Mouse (Mus musculus) spleen, adult 2 months (tissue): ENCODE results near the gene Rps18. TPM values are rescaled to one million over a fixed set of nuclear protein-coding genes. Genes with fewer than 3 reads are reported as not detected.

Source experiments
- DNase-seq, 2 experiments: peaks; one replicate each; pipeline versions ENCODE4 v3.0.0 to v3.0.0-alpha.2; 2012 to 2021; ENCODE audit warnings: low spot score in 2 of 2, low read depth in 1 of 2
- H3K27ac ChIP-seq: fragments of 200-500 bp; 2 replicates; pipeline ENCODE4 v1.5.1; 2012; ENCODE audit warnings: low read length, inconsistent platforms; ENCODE audit not compliant: insufficient read depth
- H3K27me3 ChIP-seq: fragments of 200-500 bp; 2 replicates; pipeline ENCODE4 v1.6.1; 2012; ENCODE audit warnings: mild to moderate bottlenecking, moderate library complexity, low read length, inconsistent platforms; ENCODE audit not compliant: control insufficient read depth, insufficient read depth
- H3K36me3 ChIP-seq: fragments of 200-500 bp; 2 replicates; pipeline ENCODE4 v1.6.1; 2012; ENCODE audit warnings: mild to moderate bottlenecking, low read length, inconsistent platforms; ENCODE audit not compliant: control insufficient read depth, insufficient read depth
- H3K4me1 ChIP-seq: fragments of 200-500 bp; 2 replicates; pipeline ENCODE4 v1.6.1; 2011; ENCODE audit warnings: inconsistent platforms; ENCODE audit not compliant: control insufficient read depth, insufficient read depth, insufficient read length
- H3K4me3 ChIP-seq: fragments of 200-500 bp; 2 replicates; pipeline ENCODE4 v1.5.1; 2011; ENCODE audit warnings: mild to moderate bottlenecking, inconsistent platforms; ENCODE audit not compliant: insufficient read depth, insufficient read length; ENCODE audit errors: extremely low read depth
- CTCF ChIP-seq: fragments of 200-500 bp; IDR thresholded peaks from 2 replicates; pipeline ENCODE4 v1.5.1; 2011; ENCODE audit warnings: mild to moderate bottlenecking, inconsistent platforms; ENCODE audit not compliant: insufficient read depth, insufficient read length, insufficient replicate concordance; ENCODE audit errors: extremely low read depth
- POLR2A ChIP-seq: fragments of 200-500 bp; IDR thresholded peaks from 2 replicates; pipeline ENCODE4 v1.6.1; 2011; ENCODE audit warnings: low read depth, low read length, inconsistent platforms
- WGBS: fragments of 180-500 bp; shearing (Covaris S2); methylation state at CpG from one replicate; pipeline ENCODE4 v1.1.7; 2018; 5-methylcytosine and 5-hydroxymethylcytosine counted together
- polyA plus RNA-seq: library from polyadenylated mRNA; depleted of rRNA; stranded (reverse); fragments of >200 nt; gene quantifications from 2 replicates; pipeline ENCODE4 v1.2.3, GENCODE M21; 2012

Rps18 gene
- polyA plus RNA-seq, 1 experiment: 476 TPM

- H3K36me3 ChIP-seq: peaks cover 18% of the 10 kb centered on the region
- H3K4me3 ChIP-seq: peak within 1 kb of the TSS; percentile 73
- WGBS: 1% methylated on average over 45 of the region's 45 CpGs
- peak; percentile 47 to 77 for DNase-seq
- peaks cover 21% of the 10 kb centered on the region for H3K4me1 ChIP-seq
- peak; percentile 88 for TF ChIP-seq POLR2A
- no peak for TF ChIP-seq CTCF
- peak within 1 kb of the TSS; percentile 91 for H3K27ac ChIP-seq
- no peaks in the 10 kb centered on the region for H3K27me3 ChIP-seq
Observed at GRCm38 (mm10) chr17:33951021-33951946, 4.5 kb downstream of the Rps18 start, which contains the start of gene B3galt4. B3galt4 (minus strand) TSS chr17:33951488.

GRCm38 (mm10) chr17:33950131-33950625, 5.6 kb downstream of the Rps18 start:
- Histone ChIP-seq H3K27me3 (no peaks in the 10 kb centered on the region), H3K4me3 (peak overlapping the region; percentile 73; the same call in 1 of the 2 replicates), H3K27ac (peak overlapping the region; percentile 91; the same call in 1 of the 2 replicates), H3K36me3 (peaks cover 18% of the 10 kb centered on the region), H3K4me1 (peaks cover 21% of the 10 kb centered on the region)
- 83% methylated on average over 10 of the region's 10 CpGs for WGBS
- no peak for TF ChIP-seq CTCF
- no peak for TF ChIP-seq POLR2A
- no peak for DNase-seq

- peaks cover 21% of the 10 kb centered on the region for H3K4me1 ChIP-seq
- TF ChIP-seq CTCF (no peak), POLR2A (no peak)
- DNase-seq: no peak
- H3K4me3 ChIP-seq: no peak overlapping the region
- WGBS: 92% methylated on average over 19 of the region's 19 CpGs
- peak overlapping the region; percentile 9; the same call in 1 of the 2 replicates for H3K27ac ChIP-seq
- peaks cover 26% of the 10 kb centered on the region for H3K36me3 ChIP-seq
- H3K27me3 ChIP-seq: no peaks in the 10 kb centered on the region
Observed at GRCm38 (mm10) chr17:33948905-33949537, 6.8 kb downstream of the Rps18 start.

- WGBS: 86% methylated on average over 22 of the region's 22 CpGs
- no peak for DNase-seq
- H3K4me3 ChIP-seq: no peak overlapping the region
Observed at GRCm38 (mm10) chr17:33948090-33948904, 7.5 kb downstream of the Rps18 start.

GRCm38 (mm10) chr17:33947430-33948089, 8.2 kb downstream of the Rps18 start:
- peaks cover 21% of the 10 kb centered on the region for H3K36me3 ChIP-seq
- TF ChIP-seq POLR2A (no peak), CTCF (no peak)
- peaks cover 17% of the 10 kb centered on the region for H3K4me1 ChIP-seq
- DNase-seq: peak in 1 of 2 experiments; percentile 39
- H3K27me3 ChIP-seq: no peaks in the 10 kb centered on the region
- H3K27ac ChIP-seq: peak overlapping the region; percentile 78
- no peak overlapping the region for H3K4me3 ChIP-seq
- WGBS: 36% methylated on average over 10 of the region's 10 CpGs

More at GRCm38 (mm10) chr17:33948090-33948904, 7.5 kb downstream of the Rps18 start:
- H3K27ac ChIP-seq: peak overlapping the region; percentile 78
- TF ChIP-seq CTCF (no peak), POLR2A (no peak)
- no peaks in the 10 kb centered on the region for H3K27me3 ChIP-seq
- H3K36me3 ChIP-seq: peaks cover 27% of the 10 kb centered on the region
- H3K4me1 ChIP-seq: peaks cover 21% of the 10 kb centered on the region
